Mouse (Mus musculus): ENCODE measurements around the gene Mmp7.

DNA sequence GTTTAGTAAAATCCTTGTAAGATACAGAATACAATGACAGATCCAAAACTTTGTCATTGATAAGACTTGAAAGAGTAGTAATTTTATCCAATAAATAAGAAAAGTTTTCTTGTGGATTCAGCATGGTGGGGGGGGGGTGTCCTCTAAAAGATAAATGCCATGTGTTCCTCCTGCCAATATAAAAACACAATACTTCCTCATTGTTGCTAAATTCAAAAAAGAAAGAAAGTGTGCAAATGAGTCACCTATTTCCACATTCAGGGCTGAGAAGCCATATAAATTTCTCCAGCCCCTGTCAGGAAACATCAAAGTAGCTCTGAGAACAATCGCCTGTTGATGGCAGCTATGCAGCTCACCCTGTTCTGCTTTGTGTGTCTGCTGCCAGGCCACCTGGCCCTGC, at the start of gene Mmp7:
- TF ChIP-seq MYOG (IDR thresholded peaks at IDR 0.05; ENCODE audit: control insufficient read depth in 1 of 3, insufficient read depth in 1 of 3, insufficient read length in 2 of 3, low read depth in 2 of 3): no peak
- TF ChIP-seq POLR2A (IDR thresholded peaks at IDR 0.05; ENCODE audit: insufficient read length, low read depth): no peak
- TF ChIP-seq POLR2AphosphoS2 (IDR thresholded peaks at IDR 0.05; ENCODE audit: insufficient read length, low read depth): no peak
